Mouse (Mus musculus) mesoderm, embryonic 11.5 days (tissue): ENCODE measurements around the gene Fgfr2.

Experiments
- DNase-seq: peaks from one replicate; pipeline ENCODE4 v3.0.0-alpha.2; 2012; ENCODE audit warnings: low read depth, low spot score

The Fgfr2 gene

DNA sequence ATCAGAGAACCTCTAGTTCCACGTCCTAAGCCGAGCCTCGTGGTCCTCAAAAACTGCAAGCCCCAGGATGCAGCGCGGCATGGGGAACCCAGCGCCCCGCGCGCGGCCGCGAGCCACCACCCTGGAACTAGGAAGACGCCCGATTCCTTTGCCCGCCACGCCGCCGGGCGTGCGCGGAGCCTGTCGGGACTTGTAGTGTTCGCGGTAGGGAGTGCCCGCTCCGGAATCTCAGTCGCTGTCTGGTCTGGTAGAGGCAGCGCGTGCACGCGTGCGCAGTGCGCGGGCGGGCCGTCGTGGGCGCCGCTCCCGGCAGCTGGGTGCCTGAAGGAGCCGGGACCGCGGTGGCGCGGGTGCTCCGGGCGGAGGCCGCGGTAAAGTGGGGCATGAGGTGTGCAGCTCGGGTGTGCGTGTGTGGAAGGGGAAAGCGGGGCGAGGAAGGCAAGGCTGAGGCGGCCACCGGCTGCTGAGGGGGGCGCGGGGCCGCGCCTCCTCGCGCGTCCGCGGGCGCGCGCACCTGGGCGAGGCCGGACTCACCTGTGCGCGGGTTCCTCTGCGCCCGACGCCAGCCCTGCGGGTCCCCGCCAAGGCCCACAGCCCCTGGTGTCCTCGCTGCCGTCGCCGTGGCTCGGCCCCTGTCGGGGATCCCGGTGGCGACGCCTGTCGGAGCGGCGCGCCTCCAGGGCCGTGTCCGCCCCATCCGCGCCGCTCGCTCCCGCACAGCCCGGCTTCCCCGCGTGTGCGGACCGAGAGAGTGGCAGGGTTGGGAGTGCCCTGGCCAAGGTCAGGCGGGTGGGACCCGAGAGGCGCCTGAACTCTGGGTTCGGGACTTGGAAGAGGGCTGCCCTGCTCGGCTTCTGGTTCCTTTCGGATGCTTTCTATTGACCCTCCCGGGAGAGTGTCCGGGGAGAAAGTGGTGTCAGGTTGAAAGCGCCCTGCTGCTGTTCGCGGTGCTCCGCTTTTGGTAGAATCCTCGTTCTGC is 2257.2 kb downstream of the Fgfr2 start, which contains the start of gene Plekha1:
Gene Plekha1 (plus strand): TSS at position 144 of the 979 bp plus-strand sequence.
- DNase-seq, result peak; percentile 98

DNA sequence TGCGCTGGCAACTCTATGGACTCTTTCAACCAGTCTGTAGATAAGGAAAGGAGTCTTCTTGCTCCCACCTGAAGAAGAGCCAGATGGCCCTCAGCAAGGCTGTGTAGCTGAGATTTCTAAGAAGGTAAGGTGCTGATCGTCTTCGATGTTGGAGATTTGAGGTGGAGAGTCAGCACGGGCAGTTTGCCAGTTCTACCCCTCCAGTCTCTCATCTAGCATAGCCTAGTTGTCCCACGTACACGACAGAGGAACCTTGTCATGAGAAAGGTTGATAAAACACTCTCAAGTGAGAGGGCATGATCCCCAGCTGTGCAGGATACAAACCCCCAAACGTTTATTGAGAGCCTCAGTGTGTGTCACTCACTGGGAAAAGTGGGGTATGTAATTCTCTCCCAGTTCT is 2258.4 kb downstream of the Fgfr2 start:
- no peak for DNase-seq

DNA sequence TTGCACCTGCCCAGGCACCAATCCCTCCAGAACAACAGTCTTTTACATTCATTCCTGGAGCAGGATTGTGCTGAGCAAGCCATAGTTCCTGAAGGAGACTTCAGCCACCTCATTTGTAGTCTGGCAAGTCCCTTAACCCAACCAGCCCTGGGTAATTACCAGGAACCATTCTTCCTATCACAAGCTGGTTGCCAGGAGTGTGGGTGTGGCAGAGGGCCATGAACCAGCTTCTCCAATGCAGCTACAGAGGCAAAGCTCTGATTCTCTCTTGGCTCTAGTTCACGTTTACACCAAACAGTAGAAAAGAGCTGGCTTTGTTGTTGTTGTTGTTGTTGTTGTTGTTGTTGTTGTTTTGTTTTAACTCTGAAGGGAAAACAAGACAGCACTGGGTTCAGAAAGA is 2260.6 kb downstream of the Fgfr2 start:
- no peak for DNase-seq

DNA sequence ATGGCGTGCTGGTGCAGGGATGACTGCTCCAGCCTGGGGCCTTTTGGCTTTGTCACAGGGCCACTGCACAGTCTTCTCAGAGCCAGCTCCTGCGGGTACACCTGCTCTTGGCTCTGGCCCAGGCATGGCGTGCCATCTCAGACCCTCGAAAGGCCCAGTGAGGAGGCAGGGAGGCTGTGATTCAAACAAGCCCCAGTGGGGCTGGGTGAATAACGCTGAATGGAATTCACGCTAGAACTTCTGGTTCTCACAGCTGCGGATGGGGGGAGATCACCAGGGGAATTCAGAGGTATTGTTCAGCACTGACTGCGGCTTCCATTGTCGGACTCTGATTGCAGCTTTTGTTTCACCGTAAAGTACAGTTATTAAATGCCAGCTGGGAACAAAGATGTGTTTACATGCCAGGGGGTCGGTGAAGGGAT is 2262.4 kb downstream of the Fgfr2 start:
- DNase-seq, result no peak

DNA sequence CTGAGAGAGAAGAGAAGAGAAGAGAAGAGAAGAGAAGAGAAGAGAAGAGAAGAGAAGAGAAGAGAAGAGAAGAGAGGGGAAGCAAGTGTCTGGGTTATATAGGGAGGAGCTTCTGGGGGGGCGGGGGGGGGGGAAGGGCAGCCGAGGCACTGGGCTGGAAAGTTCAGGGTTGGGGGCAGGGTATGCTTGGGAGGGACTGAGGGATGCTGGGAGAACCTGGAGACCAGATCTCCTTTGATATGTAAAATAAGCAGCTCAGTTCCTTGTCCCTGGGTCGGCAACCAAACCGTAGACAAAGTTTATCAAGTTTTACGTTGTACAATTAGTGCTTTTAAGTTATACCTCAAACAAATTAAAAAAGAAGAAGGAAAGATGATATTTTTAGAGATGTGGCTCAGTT is 2263.2 kb downstream of the Fgfr2 start:
- DNase-seq, result no peak

DNA sequence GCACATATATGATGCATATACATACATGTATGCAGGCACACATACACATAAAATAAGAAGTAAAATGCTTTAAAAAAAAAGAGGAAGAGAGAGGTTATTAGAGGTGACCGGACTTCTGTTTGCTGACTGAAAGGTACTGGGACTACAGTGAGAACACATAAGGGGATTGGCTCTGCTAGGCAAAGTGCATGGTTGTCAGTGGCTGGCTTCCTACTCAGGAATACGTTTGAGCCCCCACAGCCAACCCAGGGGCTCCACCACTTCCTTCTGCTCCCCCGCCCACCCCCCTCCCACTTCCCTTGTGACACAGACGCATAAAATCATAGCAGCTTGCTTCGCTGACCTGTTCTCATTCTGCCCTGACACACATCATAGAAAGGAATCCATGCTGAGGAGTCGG is 2265.2 kb downstream of the Fgfr2 start:
- DNase-seq, result no peak

DNA sequence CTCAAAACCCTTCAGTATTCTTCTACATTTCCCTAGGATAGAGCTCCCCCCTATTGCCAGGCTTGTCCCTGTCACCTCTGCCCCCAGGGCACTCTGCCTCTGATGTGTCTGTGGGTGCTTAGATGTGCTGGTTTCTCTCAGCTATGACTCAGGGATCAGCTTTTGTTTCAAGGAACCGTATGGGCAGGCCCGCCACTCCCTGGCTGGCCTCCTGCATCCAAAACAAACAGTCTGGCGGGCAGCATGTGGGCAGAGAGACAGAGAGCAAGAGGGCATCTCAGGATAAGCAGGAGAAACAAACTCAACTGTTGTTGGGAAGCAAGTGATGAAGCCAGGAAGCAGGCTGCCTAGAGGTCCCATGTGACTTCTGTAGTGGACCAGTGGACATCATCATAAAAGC is 2267.5 kb downstream of the Fgfr2 start:
- no peak for DNase-seq

DNA sequence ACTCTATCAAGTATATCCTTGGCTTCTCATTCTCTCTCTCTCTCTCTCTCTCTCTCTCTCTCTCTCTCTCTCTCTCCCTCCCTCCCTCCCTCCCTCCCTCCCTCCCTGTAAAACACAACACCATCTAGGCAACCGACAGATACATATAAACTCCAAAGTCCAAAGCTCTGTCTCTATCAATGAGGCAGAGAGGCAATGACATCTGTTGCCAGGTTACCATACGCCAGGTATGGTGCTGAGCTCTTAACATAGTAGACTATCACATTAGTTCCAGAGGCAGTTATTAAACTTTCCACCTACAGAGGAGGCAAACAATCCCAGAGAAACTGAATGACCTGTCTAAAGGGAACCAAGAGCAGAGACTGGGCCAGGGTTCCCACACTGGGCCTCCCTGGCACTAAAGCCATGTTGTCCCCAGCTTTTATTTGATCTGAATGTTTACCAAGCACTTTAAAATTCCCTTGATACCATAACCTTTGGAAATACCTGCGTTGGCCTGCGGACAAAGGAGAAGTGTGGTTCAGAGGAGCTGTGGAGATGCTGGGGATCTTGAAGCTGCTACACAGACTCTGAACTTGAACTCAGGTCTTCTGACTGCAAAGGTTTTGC is 2268.4 kb downstream of the Fgfr2 start:
- DNase-seq, result no peak

DNA sequence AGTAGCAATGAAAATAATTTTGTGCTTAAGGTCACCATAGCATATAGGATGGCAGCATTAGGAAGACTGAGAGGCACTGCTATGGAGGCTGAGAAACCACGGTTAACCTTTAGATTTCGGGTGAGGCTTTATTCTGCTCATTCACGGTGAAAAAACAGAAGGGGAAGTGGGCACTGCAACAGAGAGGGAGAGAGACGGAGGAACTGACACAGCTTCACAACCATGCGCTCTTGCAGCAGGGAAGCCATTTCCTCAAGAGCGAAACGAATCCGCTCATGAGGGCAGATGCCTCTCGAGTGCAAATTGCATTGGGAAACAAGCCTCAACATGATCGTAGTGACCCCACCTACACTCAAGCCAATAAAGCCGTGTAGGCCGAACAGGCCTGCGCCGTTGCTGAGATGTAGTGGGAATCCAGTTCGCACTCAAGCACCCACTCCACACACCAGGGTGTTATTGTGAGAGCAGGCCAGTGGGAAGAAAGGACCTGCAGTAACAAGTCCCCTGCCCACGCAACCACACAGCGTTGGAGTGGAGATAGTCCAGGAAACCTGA is 2275.9 kb downstream of the Fgfr2 start:
- no peak for DNase-seq

DNA sequence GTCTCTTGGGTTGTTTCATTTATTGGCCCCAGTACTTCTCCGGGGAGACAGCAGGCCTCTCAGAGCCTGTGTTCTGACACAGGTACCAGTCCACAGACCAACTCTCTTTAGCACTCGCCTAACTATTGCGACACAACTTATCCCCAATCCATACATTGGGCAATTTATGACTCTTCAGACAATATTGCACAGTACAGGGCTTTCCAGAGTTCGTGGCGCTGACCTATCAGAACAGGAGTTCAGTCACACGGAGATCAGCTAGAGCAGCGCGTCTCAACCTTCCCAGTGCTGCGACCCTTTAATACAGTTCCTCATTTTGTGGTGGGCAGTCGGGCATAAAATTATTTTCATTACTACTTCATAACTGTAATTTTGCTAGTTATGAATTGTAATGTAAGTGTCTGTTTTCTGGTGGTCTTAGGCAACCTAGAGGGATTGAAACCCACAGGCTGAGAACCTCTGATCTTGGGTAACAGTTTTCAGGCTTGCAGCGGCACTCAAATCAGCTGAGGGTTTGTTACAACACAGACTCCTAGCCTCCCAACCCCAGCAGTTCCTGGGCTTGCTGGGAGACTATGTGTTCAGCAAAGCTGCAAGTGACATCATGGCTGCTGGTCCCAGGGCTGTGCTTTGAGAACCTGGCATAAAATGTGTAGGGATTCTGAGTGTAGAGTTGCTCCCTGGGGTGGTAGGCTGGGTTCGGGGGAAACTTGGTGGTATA is 2283.6 kb downstream of the Fgfr2 start:
- no peak for DNase-seq

DNA sequence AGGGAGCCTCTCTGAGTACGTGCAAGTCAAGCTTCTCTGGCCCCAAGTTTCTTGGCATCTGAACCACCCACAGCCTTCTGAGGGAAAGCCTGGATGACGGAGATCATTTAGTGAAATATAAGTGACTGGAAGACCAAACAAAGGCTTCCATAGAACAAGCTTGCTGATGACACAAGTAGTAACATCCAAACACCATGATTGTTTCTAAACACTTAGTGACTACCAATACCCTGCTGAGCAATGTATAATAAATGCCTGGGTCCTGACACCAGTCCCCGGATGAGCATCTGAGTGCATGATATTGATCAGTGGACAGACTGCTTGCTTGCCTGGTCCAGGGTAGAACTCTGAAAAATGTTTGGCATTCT is 2284.5 kb downstream of the Fgfr2 start:
- DNase-seq, result no peak

DNA sequence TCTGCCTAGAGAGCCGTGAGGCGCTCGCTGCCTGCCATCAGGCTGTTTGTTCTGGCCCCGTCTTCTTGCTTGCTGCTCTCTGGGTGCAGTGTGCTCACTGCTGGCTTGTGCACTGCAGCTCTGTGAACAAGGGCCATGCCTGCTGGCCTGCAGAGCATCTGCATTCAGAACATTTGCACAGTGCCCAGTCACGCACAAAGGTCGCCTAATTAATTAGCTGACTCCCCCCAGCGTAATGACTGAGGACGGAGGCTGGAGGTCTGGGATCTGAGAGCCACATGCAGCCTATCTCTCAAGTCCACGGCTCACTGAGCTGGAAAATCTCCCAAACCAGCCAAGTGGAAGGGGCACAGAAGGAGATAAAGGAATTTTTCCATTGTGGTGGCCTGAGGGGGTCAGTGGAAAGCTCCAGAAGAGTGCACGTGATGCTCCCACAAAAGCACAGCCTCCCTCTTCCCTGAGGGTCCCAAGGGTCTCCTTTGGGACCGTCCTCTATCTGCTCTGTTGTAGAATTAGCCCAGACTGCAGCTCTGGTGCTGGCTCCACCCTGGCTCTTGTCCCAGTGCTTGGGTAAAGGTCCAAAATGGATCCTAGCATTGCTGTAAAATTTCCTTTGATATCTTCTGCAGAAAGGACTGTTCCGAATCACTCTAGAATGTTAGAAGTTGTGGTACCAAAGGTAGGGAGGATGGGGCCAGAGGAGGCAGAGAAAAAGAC is 2285.1 kb downstream of the Fgfr2 start:
- DNase-seq, result peak; percentile 66

DNA sequence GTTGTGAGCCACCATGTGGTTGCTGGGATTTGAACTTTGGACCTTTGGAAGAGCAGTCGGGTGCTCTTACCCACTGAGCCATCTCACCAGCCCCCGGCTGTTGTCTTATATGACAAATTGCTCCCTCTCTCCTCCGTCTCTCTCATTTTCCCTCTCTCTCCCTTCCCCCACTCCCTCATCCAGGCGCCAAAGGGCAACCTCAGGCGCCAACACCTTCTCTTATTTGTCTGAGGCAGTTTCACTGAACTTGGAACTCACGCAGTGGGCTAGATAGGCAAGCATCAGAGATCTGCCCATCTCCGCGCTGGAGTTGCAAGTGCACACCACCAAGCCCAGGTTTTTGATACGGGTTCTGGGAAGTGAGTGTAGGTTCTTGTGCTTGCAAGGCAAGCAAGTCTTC is 2287.1 kb downstream of the Fgfr2 start:
- DNase-seq, result no peak

DNA sequence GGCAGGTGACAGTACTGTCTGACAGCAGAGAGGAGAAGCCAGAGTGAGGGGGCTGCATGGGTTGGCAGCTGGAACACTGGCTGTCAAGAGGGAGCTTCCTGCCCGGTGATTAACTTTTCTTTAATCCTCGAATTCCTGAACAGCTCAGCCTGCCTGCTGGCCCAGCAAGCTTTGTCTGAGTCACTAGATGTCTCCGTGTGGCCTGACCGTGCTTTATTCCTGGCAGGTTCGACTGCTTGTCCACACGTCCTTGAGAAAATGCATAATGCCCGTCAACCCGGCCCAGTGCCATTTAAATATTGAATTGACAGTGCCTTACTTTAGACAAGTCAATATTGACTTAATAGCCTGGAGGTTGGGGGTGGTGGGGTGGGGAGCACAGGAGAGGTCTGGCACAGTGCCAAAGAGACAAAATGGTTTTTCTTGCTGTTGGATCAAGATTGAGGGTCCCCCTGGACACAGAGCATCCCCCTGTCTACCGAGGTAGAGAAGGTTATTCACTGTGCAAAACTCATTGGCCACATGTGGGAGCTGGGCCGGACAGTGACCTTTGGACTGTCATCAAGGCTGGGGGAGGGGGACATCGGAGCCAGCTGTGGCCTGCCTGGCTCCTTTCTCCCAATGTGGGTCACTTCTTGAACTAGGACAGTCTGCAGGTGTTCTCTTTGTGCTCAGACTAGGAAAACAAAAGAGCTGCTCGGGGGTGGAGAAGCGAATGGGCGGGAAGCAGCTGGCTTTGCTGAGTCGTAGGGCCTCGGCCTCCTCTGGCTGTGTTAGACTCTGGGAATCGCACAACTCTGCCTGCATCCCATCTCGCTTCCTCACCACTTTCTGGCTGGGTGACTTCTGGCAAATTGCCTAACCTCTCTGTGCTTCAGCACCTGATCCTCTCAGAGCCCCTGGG is 2287.9 kb downstream of the Fgfr2 start:
- peak; percentile 71 for DNase-seq

DNA sequence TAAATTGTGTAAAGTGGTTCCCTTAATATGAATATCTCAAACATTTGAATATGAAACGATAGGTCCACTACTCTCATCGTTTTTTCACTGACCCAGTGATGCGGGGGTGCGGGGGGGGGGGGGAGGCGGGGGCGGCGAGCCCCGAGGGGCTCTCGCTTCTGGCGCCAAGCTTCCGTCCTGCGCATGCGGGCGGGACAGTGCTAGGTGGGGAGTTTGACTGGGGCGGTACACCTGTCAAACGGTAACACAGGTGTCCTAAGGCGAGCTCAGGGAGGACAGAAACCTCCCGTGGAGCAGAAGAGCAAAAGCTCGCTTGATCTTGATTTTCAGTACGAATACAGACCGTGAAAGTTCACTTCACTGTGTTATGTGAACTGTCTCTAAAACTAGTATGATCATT is 2288.9 kb downstream of the Fgfr2 start:
- peak; percentile 100 for DNase-seq

DNA sequence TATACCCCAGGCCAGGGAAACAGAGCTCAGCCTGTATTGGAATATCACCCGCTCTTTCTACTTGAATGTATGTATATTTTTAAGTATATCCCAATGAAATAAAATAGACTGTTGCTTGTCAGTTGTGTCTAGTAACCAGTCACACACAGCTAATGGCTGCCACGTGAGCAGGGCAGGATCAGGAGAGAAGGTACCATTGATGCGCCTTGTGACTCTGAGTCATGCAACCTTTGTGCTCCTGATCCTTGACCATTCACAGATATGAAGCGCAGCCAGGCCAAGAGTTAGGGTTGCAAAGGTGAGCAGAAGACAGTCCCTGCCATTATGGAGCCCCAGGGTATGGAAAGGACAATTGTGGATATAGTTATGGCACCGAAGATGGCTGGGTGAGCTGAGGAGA is 2291.6 kb downstream of the Fgfr2 start:
- no peak for DNase-seq

DNA sequence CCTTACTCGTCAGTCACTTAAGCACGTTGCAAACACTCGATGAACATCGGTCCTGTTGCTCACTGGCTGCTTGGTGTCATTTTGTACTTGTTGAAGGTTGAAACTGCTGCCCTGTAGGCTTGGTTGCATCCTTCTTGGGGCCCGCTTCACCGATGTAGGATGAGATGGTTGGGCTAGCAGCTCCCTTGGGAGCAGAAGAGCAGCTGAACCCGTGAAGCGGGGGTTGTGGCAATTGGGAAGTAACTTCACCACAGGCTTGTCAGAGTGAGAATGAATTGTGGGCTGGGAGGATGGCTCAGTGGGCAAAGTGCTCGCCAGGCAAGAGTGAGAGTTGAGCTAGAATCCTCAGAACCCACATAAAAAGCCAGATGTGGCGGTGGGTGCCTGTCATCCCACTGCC is 2294.7 kb downstream of the Fgfr2 start:
- no peak for DNase-seq

DNA sequence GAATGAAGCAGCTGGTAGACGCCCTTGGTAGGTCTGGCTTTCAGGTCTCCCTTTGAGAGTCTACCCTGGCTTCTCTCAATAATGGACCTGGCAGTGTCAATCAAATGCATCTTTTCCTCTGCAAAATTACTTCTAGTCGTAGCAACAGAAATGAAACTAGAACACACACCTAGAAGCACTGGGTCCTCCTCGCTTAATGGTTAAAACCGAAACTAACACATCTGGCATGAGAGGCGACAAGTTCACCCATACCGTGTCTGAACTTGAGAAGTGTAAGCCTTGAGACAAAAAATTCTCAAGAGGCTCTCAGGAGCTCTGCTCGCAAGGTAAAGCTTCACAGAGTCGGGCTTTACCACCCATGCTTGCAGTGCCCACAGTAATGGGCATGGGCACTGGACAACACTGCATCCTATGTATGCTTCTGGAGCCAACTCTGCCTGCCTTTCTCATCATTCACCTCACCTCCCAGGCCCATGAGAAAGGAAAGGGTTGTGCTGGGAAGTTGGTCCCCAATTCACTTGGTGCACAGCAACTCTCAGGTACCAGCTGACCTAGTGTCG is 2295.2 kb downstream of the Fgfr2 start:
- DNase-seq, result no peak

DNA sequence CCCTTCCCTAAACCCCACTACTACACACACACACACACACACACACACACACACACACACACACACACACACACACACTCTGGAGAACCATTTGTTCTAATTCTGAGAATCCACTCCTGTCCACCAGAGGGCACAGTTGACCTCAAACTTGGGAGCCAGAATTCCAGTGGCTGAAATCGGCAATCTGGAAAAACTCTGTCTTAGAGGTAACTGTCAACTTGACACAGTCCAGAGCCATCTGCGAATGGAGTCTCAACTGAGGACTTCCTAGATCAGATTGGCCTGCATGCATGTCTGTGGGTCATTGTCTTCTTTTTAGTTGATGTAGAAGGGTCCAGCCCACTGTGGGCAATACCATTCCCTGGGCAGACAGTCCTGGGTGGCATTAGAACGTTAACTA is 2295.7 kb downstream of the Fgfr2 start:
- peak; percentile 60 for DNase-seq

DNA sequence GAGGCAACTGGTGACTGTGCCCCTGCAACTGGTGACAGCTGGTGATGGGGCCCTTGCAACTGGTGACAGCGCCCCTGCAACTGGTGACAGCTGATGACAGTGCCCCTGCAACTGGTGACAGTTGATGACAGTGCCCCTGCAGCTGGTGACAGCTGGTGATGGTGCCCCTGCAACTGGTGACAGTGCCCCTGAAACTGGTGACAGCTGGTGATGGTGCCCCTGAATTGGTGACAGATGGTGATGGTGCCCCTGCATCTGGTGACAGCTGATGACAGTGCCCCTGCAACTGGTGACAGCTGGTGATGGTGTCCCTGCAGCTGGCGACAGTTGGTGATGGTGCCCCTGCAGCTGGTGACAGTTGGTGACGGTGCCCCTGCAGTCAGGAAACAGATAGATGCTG is 2296.8 kb downstream of the Fgfr2 start:
- DNase-seq, result no peak
